Comparison of ENCODE assay signal across 1 mouse cellular context in the genomic region with DNA sequence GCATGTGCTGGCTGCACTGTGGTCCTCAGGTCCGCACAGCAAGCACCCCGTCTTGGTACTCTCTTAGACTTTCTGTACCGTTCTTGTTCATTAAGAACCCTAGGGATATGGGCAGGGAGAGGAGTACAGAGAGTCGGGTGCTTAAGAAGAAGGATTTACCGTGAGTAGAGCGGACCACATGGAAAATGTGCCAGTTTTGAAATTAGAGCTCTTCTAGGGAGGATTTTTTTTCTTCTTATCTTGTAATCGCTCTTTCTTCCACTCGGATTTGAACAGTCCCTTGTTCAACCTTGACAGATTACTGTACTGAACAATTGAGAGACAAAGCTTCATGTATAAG.
TF ChIP-seq lines count a peak whose summit lies in the region.

No protein-coding gene starts in this region.

TF ChIP-seq in MEL, 35 proteins besides CTCF, POLR2A, EP300 and RAD21 (continued from another document):
- no peak for TF ChIP-seq POLR2AphosphoS5 (IDR thresholded peaks at IDR 0.05; ENCODE audit: borderline replicate concordance, low read depth, low read length)
- TF ChIP-seq MYC (IDR thresholded peaks at IDR 0.05; ENCODE audit: low read depth, low read length), result peak; percentile 59; the same call in 1 of the 2 replicates
- no peak for TF ChIP-seq NRF1 (IDR thresholded peaks at IDR 0.05; ENCODE audit: insufficient read depth, low read depth, low read length, poor library complexity, severe bottlenecking)
- TF ChIP-seq SIN3A (IDR thresholded peaks at IDR 0.05; ENCODE audit: low read length), result peak; percentile 24; the same call in 1 of the 2 replicates
- no peak for TF ChIP-seq BHLHE40 (IDR thresholded peaks at IDR 0.05; ENCODE audit: borderline replicate concordance, low read depth, low read length)
- peak; percentile 62; the same call in 1 of the 2 replicates for TF ChIP-seq MXI1 (IDR thresholded peaks at IDR 0.05; ENCODE audit: low read depth, low read length)
- TF ChIP-seq GATA1 (IDR thresholded peaks at IDR 0.05; ENCODE audit: low read depth, low read length), result peak; percentile 2; the same call in 1 of the 2 replicates
TF ChIP-seq in MEL: peak in this region for 5.
